In the genomic region with DNA sequence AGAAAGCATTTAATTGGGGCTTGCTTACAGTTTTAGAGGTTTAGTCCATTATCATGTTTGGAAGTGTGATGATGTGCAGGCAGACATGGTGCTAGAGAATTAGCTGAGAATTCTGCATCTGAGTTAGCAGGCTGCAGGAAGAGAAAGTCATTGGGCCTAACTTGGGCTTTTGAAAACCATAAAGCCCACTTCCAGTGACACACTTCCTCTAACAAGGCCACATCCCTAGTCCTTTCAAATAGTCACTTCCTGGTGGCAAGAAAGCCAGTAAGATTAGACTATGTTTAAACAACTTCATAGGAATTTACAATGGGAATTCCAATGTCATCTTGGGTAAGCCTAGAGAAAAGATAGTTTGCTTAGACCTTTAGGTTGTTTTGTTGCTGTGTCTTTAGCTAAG, we compare ENCODE assay signal across 22 mouse cellular contexts. TPM values are rescaled to one million over a fixed set of nuclear protein-coding genes. Genes with fewer than 3 reads are reported as not detected.
A peak's percentile ranks its signal among the peaks of the same experiment; 100 is the strongest.
DNase-seq lines count a peak whose midpoint lies in the region; ATAC-seq and TF ChIP-seq lines count a peak whose summit lies in the region.
"Had no signal": no experiment of that assay in that cellular context is flagged by ENCODE, and none has a peak within 500 bp of the region (broad histone marks: within the 10 kb centered on the region; RNA-seq: fewer than 3 reads in every experiment).

No protein-coding gene starts in this region.

- no peak for TF ChIP-seq POLR2A in bone marrow macrophage, adult 2 months (IDR thresholded peaks at IDR 0.05; ENCODE audit: borderline replicate concordance, low read depth, low read length)

- peaks cover 4% of the 10 kb centered on the region; the same call in 1 of the 2 replicates for H3K36me3 ChIP-seq in liver, embryonic 13.5 days
- H3K36me3 ChIP-seq in liver, postnatal 0 days (replicated peaks; ENCODE audit: insufficient read depth, low read length) = peaks cover 11% of the 10 kb centered on the region
- H3K36me3 ChIP-seq: embryonic facial prominence, embryonic 13.5 days; hindbrain, embryonic 13.5 days; intestine, embryonic 15.5 days had no signal

- no peaks in the 10 kb centered on the region for H3K9me3 ChIP-seq in liver, embryonic 13.5 days (replicated peaks)
- H3K9me3 ChIP-seq in liver, postnatal 0 days (ENCODE audit: low read length) = no peaks in the 10 kb centered on the region
- H3K9me3 ChIP-seq: embryonic facial prominence, embryonic 13.5 days; forebrain, embryonic 13.5 days; G1E; heart, embryonic 13.5 days; hindbrain, embryonic 13.5 days; intestine, embryonic 15.5 days had no signal

- ATAC-seq in liver, embryonic 13.5 days (ENCODE audit: low read depth) = no peak
- no peak for ATAC-seq in liver, postnatal 0 days
- ATAC-seq in erythroblast, adult 5-6 weeks (replicated peaks; ENCODE audit: low FRiP score, poor library complexity, severe bottlenecking) = no peak
- ATAC-seq: forebrain, embryonic 13.5 days; forebrain, postnatal 0 days; hindbrain, postnatal 0 days; intestine, embryonic 15.5 days had no signal

- H3K4me2 ChIP-seq in liver, embryonic 13.5 days = no peak overlapping the region
- no peak overlapping the region for H3K4me2 ChIP-seq in liver, postnatal 0 days (ENCODE audit: low read depth, low read length)
- H3K4me2 ChIP-seq: embryonic facial prominence, embryonic 13.5 days; forebrain, embryonic 13.5 days; heart, embryonic 13.5 days; hindbrain, embryonic 13.5 days; intestine, embryonic 15.5 days had no signal

- no peak overlapping the region for H3K4me3 ChIP-seq in liver, embryonic 13.5 days (replicated peaks)
- no peak overlapping the region for H3K4me3 ChIP-seq in liver, postnatal 0 days (ENCODE audit: low read depth, low read length)
- H3K4me3 ChIP-seq in bone marrow macrophage, adult 2 months (ENCODE audit: insufficient read depth, low read length) = no peak overlapping the region
- H3K4me3 ChIP-seq: embryonic facial prominence, embryonic 13.5 days; forebrain, embryonic 13.5 days; heart, embryonic 13.5 days; hindbrain, embryonic 13.5 days; intestine, embryonic 15.5 days had no signal

- H3K27me3 ChIP-seq in liver, embryonic 13.5 days = no peaks in the 10 kb centered on the region
- no peaks in the 10 kb centered on the region for H3K27me3 ChIP-seq in liver, postnatal 0 days (ENCODE audit: insufficient read depth, low read length)
- H3K27me3 ChIP-seq: embryonic facial prominence, embryonic 13.5 days; forebrain, embryonic 13.5 days; heart, embryonic 13.5 days; hindbrain, embryonic 13.5 days; intestine, embryonic 15.5 days had no signal

- H3K27ac ChIP-seq in liver, embryonic 13.5 days = 0 out of 2 replicates have a peak overlapping the region, but pooled peaks have one; percentile 21
- no peak overlapping the region for H3K27ac ChIP-seq in liver, postnatal 0 days (ENCODE audit: low read depth)
- peak overlapping the region; percentile 40; the same call in 1 of the 2 replicates for H3K27ac ChIP-seq in bone marrow macrophage, adult 2 months (ENCODE audit: insufficient read depth, low read depth, low read length)
- H3K27ac ChIP-seq: embryonic facial prominence, embryonic 13.5 days; forebrain, embryonic 13.5 days; heart, embryonic 13.5 days; hindbrain, embryonic 13.5 days; hindbrain, postnatal 0 days; intestine, embryonic 15.5 days had no signal

- no peak for TF ChIP-seq EP300 in liver, postnatal 0 days (IDR thresholded peaks at IDR 0.05; ENCODE audit: low read depth)

- peaks cover 53% of the 10 kb centered on the region for H3K4me1 ChIP-seq in liver, embryonic 13.5 days (replicated peaks)
- H3K4me1 ChIP-seq in liver, postnatal 0 days (ENCODE audit: insufficient read depth) = peaks cover 7% of the 10 kb centered on the region
- H3K4me1 ChIP-seq in bone marrow macrophage, adult 2 months (ENCODE audit: control insufficient read depth, insufficient read depth, low read length) = peaks cover 28% of the 10 kb centered on the region
- H3K4me1 ChIP-seq: embryonic facial prominence, embryonic 13.5 days; forebrain, embryonic 13.5 days; hindbrain, embryonic 13.5 days; intestine, embryonic 15.5 days had no signal

- no peak overlapping the region for H3K9ac ChIP-seq in liver, embryonic 13.5 days
- no peak overlapping the region for H3K9ac ChIP-seq in liver, postnatal 0 days (replicated peaks)
- H3K9ac ChIP-seq: embryonic facial prominence, embryonic 13.5 days; forebrain, embryonic 13.5 days; forebrain, postnatal 0 days; heart, embryonic 13.5 days; hindbrain, embryonic 13.5 days; intestine, embryonic 15.5 days had no signal

- TF ChIP-seq CTCF in liver, postnatal 0 days (IDR thresholded peaks at IDR 0.05; ENCODE audit: low read depth) = no peak
- TF ChIP-seq CTCF in bone marrow macrophage, adult 2 months (IDR thresholded peaks at IDR 0.05; ENCODE audit: low read depth, low read length) = no peak

- DNase-seq in liver, embryonic 13.5 days = no peak
- no peak for DNase-seq in liver, postnatal 0 days
- DNase-seq in induced T-regulatory cell, adult 2 months (ENCODE audit: low read depth) = peak; percentile 71
- DNase-seq in naive thymus-derived CD4-positive, alpha-beta T cell, adult 2 months (ENCODE audit: low read depth) = peak; percentile 59
- no peak for DNase-seq in adrenal gland, adult 18-20 months (ENCODE audit: low spot score in 2 of 2)
- no peak for DNase-seq in lung, postnatal 14 days
- DNase-seq: adrenal gland, adult 8-10 months; cerebellum, adult 11-12 months; cerebellum, adult 9-10 months; cerebellum, postnatal 25 days; forebrain, postnatal 0 days; gastrocnemius, postnatal 14 days; heart, postnatal 4 days had no signal

RNA-seq across cellular contexts. Expression of gene Sugt1, which starts 45.9 kb away (rescaled TPM):
- 53.6 and 62.6 TPM in 2 replicates for polyA plus RNA-seq in liver, embryonic 13.5 days (2015; fragmentation: Nextera tagmentation; extraction: Ambion mirVana)
- 33.2 and 33.5 TPM in 2 replicates for polyA plus RNA-seq in liver, postnatal 0 days (2015; fragmentation: Nextera tagmentation; extraction: Ambion mirVana)
- polyA plus RNA-seq in bone marrow macrophage, adult 2 months (2012; ENCODE audit: insufficient read depth, insufficient read length, missing spikeins) = 179 and 188 TPM in 2 replicates
- 46.9 and 56.4 TPM in 2 replicates for total RNA-seq in erythroblast, adult 5-6 weeks (2015; ENCODE audit: low replicate concordance)
- 30.9 and 44.0 TPM in 2 replicates for total RNA-seq in erythroblast, adult 5-6 weeks (2017; ENCODE audit: low replicate concordance)
- total RNA-seq in adrenal gland, adult 18-20 months (2021) = 100 to 1,000 TPM in 1 of 2 experiments, 10 to 100 TPM in 1; 79.4 to 121 TPM

Comparison
In these comparisons a context has a peak if more than half of its experiments do, and no peak if none do; other contexts are left out.
1. DNase-seq: peak in induced T-regulatory cell, adult 2 months (single experiment) and naive thymus-derived CD4-positive, alpha-beta T cell, adult 2 months (single experiment); none in liver, embryonic 13.5 days (single experiment), liver, postnatal 0 days (single experiment), adrenal gland, adult 18-20 months (0 of 2) and lung, postnatal 14 days (single experiment).